Mouse (Mus musculus) intestine, postnatal 0 days (tissue): ENCODE data around the gene Atp5g1. TPM values are rescaled to one million over a fixed set of nuclear protein-coding genes. Genes with fewer than 3 reads are reported as not detected.
"Not testable (repeated sequence)": the region's sequence is repeated elsewhere in the genome, so short reads cannot be mapped to it uniquely, and the experiment has no call there.

Experiments used
- ATAC-seq: fragments of 200-750 bp; cut with Nextera tagmentation; 2 replicates; pipeline ENCODE4 v1.8.0; 2017; ENCODE audit warnings: mild to moderate bottlenecking, moderate TSS enrichment, moderate library complexity
- H3K27ac ChIP-seq: fragments of 300-500 bp; sonication (generic); 2 replicates; pipeline ENCODE4 v1.5.1; 2014; ENCODE audit warnings: mild to moderate bottlenecking, low read depth, low read length, moderate library complexity
- H3K27me3 ChIP-seq: fragments of 300-500 bp; sonication (generic); replicated peaks from 2 replicates; pipeline ENCODE4 v1.6.1; 2014; ENCODE audit warnings: low read length, mixed read lengths; ENCODE audit not compliant: control insufficient read depth, insufficient read depth
- H3K36me3 ChIP-seq: fragments of 300-500 bp; sonication (generic); 2 replicates; pipeline ENCODE4 v1.6.1; 2014; ENCODE audit warnings: mild to moderate bottlenecking, moderate library complexity; ENCODE audit not compliant: control insufficient read depth, insufficient read depth
- H3K4me1 ChIP-seq: fragments of 300-500 bp; sonication (generic); replicated peaks from 2 replicates; pipeline ENCODE4 v1.6.1; 2014; ENCODE audit warnings: antibody characterized with exemption, low read length, mixed read lengths; ENCODE audit not compliant: control insufficient read depth, insufficient read depth
- H3K4me2 ChIP-seq: fragments of 300-500 bp; sonication (generic); replicated peaks from 2 replicates; pipeline ENCODE4 v1.6.1; 2014; ENCODE audit warnings: low read depth, mild to moderate bottlenecking, moderate library complexity
- H3K4me3 ChIP-seq: fragments of 300-500 bp; sonication (generic); 2 replicates; pipeline ENCODE4 v1.5.1; 2014; ENCODE audit warnings: low read depth, low read length
- H3K9ac ChIP-seq: fragments of 300-500 bp; sonication (generic); 2 replicates; pipeline ENCODE4 v1.6.1; 2014; ENCODE audit warnings: mild to moderate bottlenecking, low read depth, low read length
- H3K9me3 ChIP-seq: fragments of 300-500 bp; sonication (generic); 2 replicates; pipeline ENCODE4 v1.6.1; 2016; ENCODE audit warnings: mixed run types; ENCODE audit not compliant: control insufficient read depth
- CTCF ChIP-seq: sonication (generic); IDR thresholded peaks from 2 replicates; pipeline ENCODE4 v1.5.1; 2016; ENCODE audit warnings: low read depth, mild to moderate bottlenecking, control low read depth, antibody characterized with exemption, moderate library complexity
- WGBS: fragments of 180-500 bp; shearing (Covaris S2); extraction: QIAGEN DNeasy Blood & Tissue Kit; methylation state at CpG from one replicate; pipeline ENCODE4 v1.1.7; 2014; 5-methylcytosine and 5-hydroxymethylcytosine counted together
- polyA plus RNA-seq: library from polyadenylated mRNA; unstranded; fragments of >200 nt; fragmentation: Nextera tagmentation; extraction: Ambion mirVana; gene quantifications from 2 replicates; pipeline ENCODE4 v1.2.1, GENCODE M21; 2015

The Atp5g1 gene
- polyA plus RNA-seq, 1 experiment from 2014 or later: 1,236 TPM

GRCm38 (mm10) chr11:96115416-96115815 is 39.9 kb upstream of the Atp5g1 start:
- no peak for ATAC-seq
- TF ChIP-seq CTCF: no peak
- Histone ChIP-seq H3K4me2 (no peak overlapping the region), H3K9me3 (no peaks in the 10 kb centered on the region), H3K4me3 (no peak overlapping the region), H3K36me3 (no peaks in the 10 kb centered on the region), H3K9ac (no peak overlapping the region), H3K27me3 (no peaks in the 10 kb centered on the region), H3K4me1 (no peaks in the 10 kb centered on the region), H3K27ac (no peak overlapping the region)
- 93% methylated on average over 6 of the region's 6 CpGs for WGBS

GRCm38 (mm10) chr11:96114077-96114476 is 38.6 kb upstream of the Atp5g1 start:
- no peaks in the 10 kb centered on the region for H3K4me1 ChIP-seq
- H3K4me3 ChIP-seq: no peak overlapping the region
- no peaks in the 10 kb centered on the region for H3K27me3 ChIP-seq
- WGBS: 55% methylated on average over 2 of the region's 2 CpGs
- no peaks in the 10 kb centered on the region for H3K36me3 ChIP-seq
- TF ChIP-seq CTCF: no peak
- no peak for ATAC-seq
- no peaks in the 10 kb centered on the region for H3K9me3 ChIP-seq
- H3K4me2 ChIP-seq: no peak overlapping the region
- H3K27ac ChIP-seq: no peak overlapping the region
- H3K9ac ChIP-seq: no peak overlapping the region

DNA sequence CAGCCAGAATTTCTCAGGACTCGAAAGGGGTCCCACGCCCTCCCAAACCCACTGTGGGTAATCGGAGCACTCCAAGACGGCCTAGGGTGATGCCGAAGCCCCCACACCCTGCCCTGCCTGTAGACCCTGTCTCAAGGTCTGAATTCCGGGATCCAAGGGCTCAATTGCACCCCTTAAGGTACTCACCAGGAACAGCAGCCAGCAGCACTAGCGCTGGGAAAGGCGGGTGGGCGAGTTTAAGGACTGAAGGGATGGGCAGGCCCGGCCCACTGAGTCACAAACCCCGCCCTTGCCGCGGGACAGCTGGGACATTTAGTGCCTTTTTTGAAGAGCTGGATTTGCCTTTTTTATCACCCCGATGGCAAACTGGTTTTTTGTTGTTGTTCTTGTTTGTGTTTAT is 36.3 kb upstream of the Atp5g1 start, which contains the start of gene Calcoco2:
Gene Calcoco2 (minus strand): TSS at position 214 of the 400 bp plus-strand sequence.
- H3K36me3 ChIP-seq: no peaks in the 10 kb centered on the region
- 48% methylated on average over 14 of the region's 14 CpGs for WGBS
- no peak within 1 kb of the TSS for H3K4me2 ChIP-seq
- H3K27me3 ChIP-seq: no peaks in the 10 kb centered on the region
- H3K9me3 ChIP-seq: no peaks in the 10 kb centered on the region
- H3K27ac ChIP-seq: no peak within 1 kb of the TSS
- H3K4me3 ChIP-seq: no peak within 1 kb of the TSS
- H3K4me1 ChIP-seq: no peaks in the 10 kb centered on the region
- H3K9ac ChIP-seq: no peak within 1 kb of the TSS
- no peak for ATAC-seq
- no peak for TF ChIP-seq CTCF

- WGBS: 66% methylated on average over 2 of the region's 2 CpGs
- H3K9ac ChIP-seq, H3K27ac ChIP-seq, ATAC-seq, H3K9me3 ChIP-seq, H3K4me3 ChIP-seq, H3K4me1 ChIP-seq, H3K27me3 ChIP-seq, H3K36me3 ChIP-seq, H3K4me2 ChIP-seq: not testable (repeated sequence)
- peak; percentile 43 for TF ChIP-seq CTCF
These were observed 35.5 kb upstream of the Atp5g1 start for GRCm38 (mm10) chr11:96110950-96111349.

DNA sequence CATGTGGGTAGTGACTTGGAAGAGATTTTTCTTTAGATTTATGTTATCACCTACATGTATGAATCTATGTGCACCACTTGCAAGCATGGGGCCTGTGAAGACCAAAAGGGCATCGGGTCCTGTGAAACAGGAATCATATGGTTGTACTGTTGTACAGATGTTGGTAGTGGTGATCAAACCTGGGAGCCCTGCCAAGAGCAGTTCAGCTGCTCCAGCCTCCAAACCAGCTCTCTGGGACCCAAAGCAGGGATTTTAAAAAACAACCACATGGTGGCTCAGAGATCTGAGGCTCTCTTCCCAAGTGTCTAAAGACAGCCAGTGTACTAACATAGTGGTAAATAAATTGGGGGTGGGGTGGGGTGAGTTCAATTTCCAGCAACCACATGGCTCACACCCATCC is 32.9 kb upstream of the Atp5g1 start:
- TF ChIP-seq CTCF: no peak
- H3K4me3 ChIP-seq: no peak overlapping the region
- no peak overlapping the region for H3K9ac ChIP-seq
- H3K36me3 ChIP-seq: no peaks in the 10 kb centered on the region
- no peaks in the 10 kb centered on the region for H3K9me3 ChIP-seq
- H3K4me1 ChIP-seq: no peaks in the 10 kb centered on the region
- H3K4me2 ChIP-seq: no peak overlapping the region
- H3K27ac ChIP-seq: no peak overlapping the region
- no peak for ATAC-seq
- 66% methylated on average over 1 of the region's 1 CpGs for WGBS
- H3K27me3 ChIP-seq: no peaks in the 10 kb centered on the region

GRCm38 (mm10) chr11:96093361-96093760 is 17.9 kb upstream of the Atp5g1 start:
- WGBS: 7% methylated on average over 3 of the region's 3 CpGs
- Histone ChIP-seq H3K4me3 (no peak overlapping the region), H3K4me2 (no peak overlapping the region), H3K27me3 (no peaks in the 10 kb centered on the region), H3K4me1 (no peaks in the 10 kb centered on the region), H3K27ac (no peak overlapping the region), H3K9ac (no peak overlapping the region), H3K36me3 (no peaks in the 10 kb centered on the region), H3K9me3 (no peaks in the 10 kb centered on the region)
- 0 out of 2 replicates have a peak, but pooled peaks have one; percentile 32 for ATAC-seq
- peak; percentile 98 for TF ChIP-seq CTCF
